Mouse (Mus musculus) liver, adult 2 months (tissue): ENCODE data around the gene Szt2. TPM values are rescaled to one million over a fixed set of nuclear protein-coding genes. Genes with fewer than 3 reads are reported as not detected.
A peak's percentile ranks its signal among the peaks of the same experiment; 100 is the strongest.

Experiments
- DNase-seq: peaks from one replicate; pipeline ENCODE4 v3.0.0-alpha.2; 2011; ENCODE audit warnings: low read depth, low spot score; ENCODE audit errors: extremely low read depth
- H3K27ac ChIP-seq: fragments of 200-500 bp; replicated peaks from 2 replicates; pipeline ENCODE4 v1.5.1; 2012; ENCODE audit warnings: low read depth, mild to moderate bottlenecking, control low read depth, inconsistent platforms, low read length; ENCODE audit not compliant: insufficient read depth
- H3K27me3 ChIP-seq: fragments of 200-500 bp; 2 replicates; pipeline ENCODE4 v1.6.1; 2012; ENCODE audit warnings: mild to moderate bottlenecking, moderate library complexity, low read length, inconsistent platforms; ENCODE audit not compliant: control insufficient read depth, insufficient read depth
- H3K36me3 ChIP-seq: fragments of 200-500 bp; 2 replicates; pipeline ENCODE4 v1.6.1; 2012; ENCODE audit warnings: low read length, inconsistent platforms; ENCODE audit not compliant: control insufficient read depth, insufficient read depth
- H3K4me1 ChIP-seq: fragments of 200-500 bp; 2 replicates; pipeline ENCODE4 v1.6.1; 2011; ENCODE audit warnings: low read length; ENCODE audit not compliant: control insufficient read depth, insufficient read depth
- H3K4me3 ChIP-seq: fragments of 200-500 bp; 2 replicates; pipeline ENCODE4 v1.5.1; 2011; ENCODE audit warnings: low read depth, mild to moderate bottlenecking, control low read depth, low read length, moderate library complexity; ENCODE audit not compliant: insufficient read depth
- H3K79me2 ChIP-seq: fragments of 200-500 bp; 2 replicates; pipeline ENCODE4 v1.6.1; 2012; ENCODE audit warnings: inconsistent platforms, mild to moderate bottlenecking, low read length, moderate library complexity; ENCODE audit not compliant: control insufficient read depth, insufficient read depth
- H3K9ac ChIP-seq: fragments of 200-500 bp; 2 replicates; pipeline ENCODE4 v1.6.1; 2012; ENCODE audit warnings: low read depth, mild to moderate bottlenecking, control low read depth, inconsistent platforms, low read length
- CTCF ChIP-seq: fragments of 200-500 bp; IDR thresholded peaks from 2 replicates; pipeline ENCODE4 v1.5.1; 2011; ENCODE audit warnings: low read depth, low read length, control low read depth
- POLR2A ChIP-seq: fragments of 200-500 bp; IDR thresholded peaks from 2 replicates; pipeline ENCODE4 v1.6.1; 2011; ENCODE audit warnings: low read length, control low read depth; ENCODE audit not compliant: insufficient read depth; ENCODE audit errors: extremely low read depth
- WGBS: fragments of 180-500 bp; shearing (Covaris S2); methylation state at CpG from one replicate; pipeline ENCODE4 v1.1.7; 2018; 5-methylcytosine and 5-hydroxymethylcytosine counted together
- polyA plus RNA-seq: library from polyadenylated mRNA; depleted of rRNA; stranded (reverse); fragments of >200 nt; gene quantifications from 2 replicates; pipeline ENCODE4 v1.2.3, GENCODE M21; 2012
- total RNA-seq: library from RNA; depleted of rRNA; stranded (reverse); fragments of >200 nt; gene quantifications from 2 replicates; pipeline ENCODE4 v1.2.3, GENCODE M21; 2014

Gene Szt2
- total and polyA plus RNA-seq, 2 experiments: 3.0 to 11.9 TPM

GRCm38 (mm10) chr4:118336658-118337057 is 72.4 kb downstream of the Szt2 start:
- Histone ChIP-seq H3K9ac (no peak overlapping the region), H3K36me3 (no peaks in the 10 kb centered on the region), H3K4me1 (no peaks in the 10 kb centered on the region), H3K79me2 (no peaks in the 10 kb centered on the region), H3K4me3 (no peak overlapping the region), H3K27ac (no peak overlapping the region), H3K27me3 (no peaks in the 10 kb centered on the region)
- 21% methylated on average over 7 of the region's 7 CpGs for WGBS
- TF ChIP-seq POLR2A (no peak), CTCF (peak; percentile 63)
- DNase-seq: peak; percentile 44

- no peaks in the 10 kb centered on the region for H3K27me3 ChIP-seq
- no peaks in the 10 kb centered on the region for H3K36me3 ChIP-seq
- H3K4me1 ChIP-seq: no peaks in the 10 kb centered on the region
- TF ChIP-seq POLR2A: no peak
- no peak for TF ChIP-seq CTCF
- DNase-seq: no peak
- no peaks in the 10 kb centered on the region for H3K79me2 ChIP-seq
- WGBS: 88% methylated on average over 4 of the region's 4 CpGs
- H3K27ac ChIP-seq: no peak overlapping the region
- no peak overlapping the region for H3K4me3 ChIP-seq
- H3K9ac ChIP-seq: no peak overlapping the region
These were observed 73.1 kb downstream of the Szt2 start for GRCm38 (mm10) chr4:118335991-118336390.

- peak; percentile 14 for DNase-seq
- no peaks in the 10 kb centered on the region for H3K27me3 ChIP-seq
- 47% methylated on average over 4 of the region's 4 CpGs for WGBS
- no peak for TF ChIP-seq CTCF
- TF ChIP-seq POLR2A: no peak
- no peaks in the 10 kb centered on the region for H3K4me1 ChIP-seq
- H3K27ac ChIP-seq: no peak overlapping the region
- no peaks in the 10 kb centered on the region for H3K79me2 ChIP-seq
- H3K4me3 ChIP-seq: no peak overlapping the region
- no peaks in the 10 kb centered on the region for H3K36me3 ChIP-seq
- no peak overlapping the region for H3K9ac ChIP-seq
These were observed 77.3 kb downstream of the Szt2 start for GRCm38 (mm10) chr4:118331777-118332176.

- WGBS: 76% methylated on average over 7 of the region's 7 CpGs
- DNase-seq: no peak
- TF ChIP-seq POLR2A (no peak), CTCF (no peak)
- H3K9ac ChIP-seq: no peak overlapping the region
- no peaks in the 10 kb centered on the region for H3K79me2 ChIP-seq
- H3K36me3 ChIP-seq: no peaks in the 10 kb centered on the region
- H3K4me1 ChIP-seq: no peaks in the 10 kb centered on the region
- no peak overlapping the region for H3K4me3 ChIP-seq
- no peak overlapping the region for H3K27ac ChIP-seq
- no peaks in the 10 kb centered on the region for H3K27me3 ChIP-seq
These were observed 82.6 kb downstream of the Szt2 start for GRCm38 (mm10) chr4:118326476-118326875.

- no peaks in the 10 kb centered on the region for H3K79me2 ChIP-seq
- no peaks in the 10 kb centered on the region for H3K36me3 ChIP-seq
- no peak for TF ChIP-seq POLR2A
- TF ChIP-seq CTCF: no peak
- no peak overlapping the region for H3K27ac ChIP-seq
- no peaks in the 10 kb centered on the region for H3K4me1 ChIP-seq
- 93% methylated on average over 2 of the region's 2 CpGs for WGBS
- peak; percentile 9 for DNase-seq
- H3K27me3 ChIP-seq: no peaks in the 10 kb centered on the region
- H3K4me3 ChIP-seq: no peak overlapping the region
- no peak overlapping the region for H3K9ac ChIP-seq
These were observed 88.4 kb downstream of the Szt2 start for GRCm38 (mm10) chr4:118320636-118321035.

GRCm38 (mm10) chr4:118319706-118320344 is 89.2 kb downstream of the Szt2 start:
- H3K4me3 ChIP-seq: no peak overlapping the region

More at GRCm38 (mm10) chr4:118319706-118320344, 89.2 kb downstream of the Szt2 start:
- Histone ChIP-seq H3K27ac (no peak overlapping the region), H3K27me3 (no peaks in the 10 kb centered on the region), H3K79me2 (no peaks in the 10 kb centered on the region), H3K4me1 (no peaks in the 10 kb centered on the region), H3K36me3 (no peaks in the 10 kb centered on the region), H3K9ac (no peak overlapping the region)
- 53% methylated on average over 8 of the region's 8 CpGs for WGBS
- DNase-seq: no peak
- TF ChIP-seq CTCF (no peak), POLR2A (no peak)
